In the genomic region with DNA sequence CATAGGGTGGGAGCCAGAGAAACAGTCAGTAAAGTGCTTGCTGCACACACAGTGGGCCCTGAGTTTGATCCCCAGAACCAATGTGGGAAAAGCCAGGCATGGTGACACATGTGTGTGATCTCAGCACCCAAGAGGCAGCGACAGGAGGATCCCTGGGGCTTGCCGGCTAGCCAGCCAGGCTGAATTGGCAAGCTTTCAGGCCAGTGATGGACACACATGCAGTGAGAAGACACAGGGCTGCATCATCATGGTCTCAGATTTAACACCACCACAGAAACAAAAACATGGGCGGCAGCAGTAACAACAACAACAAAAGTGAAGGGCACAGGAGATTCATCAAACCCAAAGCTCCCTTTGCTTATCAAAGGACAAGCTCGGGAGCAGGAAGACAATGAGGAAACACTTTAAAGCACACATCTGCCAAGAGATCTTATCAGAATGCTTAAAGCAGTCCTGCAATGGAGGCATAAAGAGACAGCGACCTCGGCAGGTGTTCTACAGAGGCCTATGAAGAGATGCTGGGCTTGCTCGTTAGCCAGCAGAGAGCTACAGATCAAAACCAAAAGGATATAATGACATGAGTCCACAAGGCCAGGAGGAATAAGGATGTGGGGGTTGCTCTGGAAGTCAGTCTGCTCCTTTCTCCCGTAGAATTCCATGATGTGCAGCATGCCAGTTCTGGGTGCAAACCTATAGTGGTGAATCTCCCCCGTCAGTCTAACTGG, we compare ENCODE assay signal across 33 mouse cellular contexts. TPM values are rescaled to one million over a fixed set of nuclear protein-coding genes. Genes with fewer than 3 reads are reported as not detected.
DNase-seq lines count a peak whose midpoint lies in the region; ATAC-seq and TF ChIP-seq lines count a peak whose summit lies in the region.
"Had no signal": no experiment of that assay in that cellular context is flagged by ENCODE, and none has a peak within 500 bp of the region (broad histone marks: within the 10 kb centered on the region; RNA-seq: fewer than 3 reads in every experiment).

No protein-coding gene starts in this region.

- no peaks in the 10 kb centered on the region for H3K36me3 ChIP-seq in forebrain, embryonic 14.5 days (ENCODE audit: control insufficient read depth, insufficient read depth, low read length)
- H3K36me3 ChIP-seq in forebrain, embryonic 12.5 days (replicated peaks) = no peaks in the 10 kb centered on the region
- H3K36me3 ChIP-seq: G1E; hindbrain, embryonic 12.5 days; intestine, embryonic 15.5 days; liver, embryonic 12.5 days; neural tube, embryonic 13.5 days; stomach, embryonic 15.5 days had no signal

- ATAC-seq in forebrain, embryonic 14.5 days = peak; percentile 29; the same call in 1 of the 2 replicates
- no peak for ATAC-seq in forebrain, embryonic 12.5 days (ENCODE audit: low FRiP score)
- no peak for ATAC-seq in frontal cortex, adult (ENCODE audit: low TSS enrichment)
- ATAC-seq: forebrain, postnatal 0 days; hindbrain, postnatal 0 days; intestine, embryonic 15.5 days; liver, embryonic 12.5 days; liver, postnatal 0 days; Patski had no signal

- 41% methylated on average over 9 of the region's 9 CpGs for WGBS in forebrain, embryonic 14.5 days
- WGBS in forebrain, embryonic 12.5 days = 45% methylated on average over 9 of the region's 9 CpGs

- no peaks in the 10 kb centered on the region for H3K4me1 ChIP-seq in forebrain, embryonic 14.5 days (ENCODE audit: control insufficient read depth, insufficient read depth, low read length)
- H3K4me1 ChIP-seq in forebrain, embryonic 12.5 days = no peaks in the 10 kb centered on the region

- H3K27ac ChIP-seq in forebrain, embryonic 14.5 days (ENCODE audit: low read depth, low read length) = peak overlapping the region; percentile 44; the same call in 1 of the 2 replicates
- H3K27ac ChIP-seq in forebrain, embryonic 12.5 days = no peak overlapping the region
- H3K27ac ChIP-seq: hindbrain, embryonic 12.5 days; hindbrain, postnatal 0 days; intestine, embryonic 15.5 days; kidney, postnatal 0 days; liver, embryonic 12.5 days; neural tube, embryonic 13.5 days; stomach, embryonic 15.5 days had no signal

- no peak for TF ChIP-seq CTCF in brain, embryonic 14.5 days (IDR thresholded peaks at IDR 0.05; ENCODE audit: borderline replicate concordance, extremely low read depth, insufficient read depth, insufficient read length)

- H3K9ac ChIP-seq in forebrain, embryonic 14.5 days (ENCODE audit: low read length) = no peak overlapping the region
- no peak overlapping the region for H3K9ac ChIP-seq in forebrain, embryonic 12.5 days
- H3K9ac ChIP-seq: forebrain, postnatal 0 days; hindbrain, embryonic 12.5 days; intestine, embryonic 15.5 days; liver, embryonic 12.5 days; liver, postnatal 0 days; neural tube, embryonic 13.5 days; stomach, embryonic 15.5 days had no signal

- no peak overlapping the region for H3K4me3 ChIP-seq in forebrain, embryonic 14.5 days (ENCODE audit: low read depth, low read length)
- no peak overlapping the region for H3K4me3 ChIP-seq in forebrain, embryonic 12.5 days (replicated peaks)
- H3K4me3 ChIP-seq: erythroblast, embryonic 14.5 days; hindbrain, embryonic 12.5 days; intestine, embryonic 15.5 days; liver, embryonic 12.5 days; neural tube, embryonic 13.5 days; stomach, embryonic 15.5 days had no signal

- H3K9me3 ChIP-seq in forebrain, embryonic 14.5 days (replicated peaks; ENCODE audit: control insufficient read depth, low read length) = no peaks in the 10 kb centered on the region
- H3K9me3 ChIP-seq in forebrain, embryonic 12.5 days = no peaks in the 10 kb centered on the region
- H3K9me3 ChIP-seq: G1E; hindbrain, embryonic 12.5 days; intestine, embryonic 15.5 days; liver, embryonic 12.5 days; neural tube, embryonic 13.5 days; stomach, embryonic 15.5 days had no signal

- no peak overlapping the region for H3K4me2 ChIP-seq in forebrain, embryonic 14.5 days (ENCODE audit: low read length)
- no peak overlapping the region for H3K4me2 ChIP-seq in forebrain, embryonic 12.5 days
- H3K4me2 ChIP-seq: heart, embryonic 11.5 days; hindbrain, embryonic 12.5 days; intestine, embryonic 15.5 days; liver, embryonic 12.5 days; neural tube, embryonic 13.5 days; stomach, embryonic 15.5 days had no signal

- no peak for TF ChIP-seq POLR2A in brain, embryonic 14.5 days (IDR thresholded peaks at IDR 0.05; ENCODE audit: borderline replicate concordance, extremely low read depth, insufficient read depth, insufficient read length, poor library complexity, severe bottlenecking)

- no peaks in the 10 kb centered on the region for H3K27me3 ChIP-seq in forebrain, embryonic 14.5 days (replicated peaks; ENCODE audit: control insufficient read depth, insufficient read depth, low read length)
- H3K27me3 ChIP-seq in forebrain, embryonic 12.5 days = peaks cover 7% of the 10 kb centered on the region; the same call in 1 of the 2 replicates
- H3K27me3 ChIP-seq: stomach, embryonic 15.5 days had no signal

- DNase-seq in adrenal gland, postnatal 10 days = peak; percentile 34
- no peak for DNase-seq in adrenal gland, adult 18-20 months (ENCODE audit: low spot score in 2 of 2)
- peak; percentile 29 for DNase-seq in forebrain, embryonic 14.5 days (ENCODE audit: low spot score)
- peak; percentile 68 for DNase-seq in brain, embryonic 14.5 days (ENCODE audit: low read depth)
- peak; percentile 64 for DNase-seq in thymus, postnatal 14 days
- DNase-seq in ovary, postnatal 10 days (ENCODE audit: low spot score) = no peak
- DNase-seq: cerebellum, adult 18-20 months; cerebellum, postnatal 14 days; forebrain, postnatal 0 days; gastrocnemius, postnatal 25 days; heart, adult 11 months; heart, postnatal 36 days; kidney, adult 8-10 months; kidney, postnatal 4 days; layer of hippocampus, postnatal 36 days; left cerebral cortex, postnatal 4 days; liver, postnatal 0 days; lung, postnatal 36 days; retina, postnatal 1 day; right cerebral cortex, postnatal 25 days had no signal

RNA-seq across cellular contexts. Expression of gene Grpel1, which starts 18.5 kb away (rescaled TPM):
- total RNA-seq in adrenal gland, postnatal 10 days (2021) = 100 to 1,000 TPM; 101 to 103 TPM
- total RNA-seq in adrenal gland, adult 18-20 months (2021) = 10 to 100 TPM; 76.2 to 79.3 TPM
- polyA plus RNA-seq in forebrain, embryonic 14.5 days (2014; fragmentation: Nextera tagmentation; extraction: Ambion mirVana) = 53.8 and 58.5 TPM in 2 replicates
- 46.6 and 48.5 TPM in 2 replicates for polyA plus RNA-seq in forebrain, embryonic 12.5 days (2016; fragmentation: Nextera tagmentation; extraction: Ambion mirVana)
- 21.4 and 21.9 TPM in 2 replicates for polyA plus RNA-seq in brain, embryonic 14.5 days (2012; rRNA removed)

RNA-seq across cellular contexts. Expression of gene Tada2b, which starts 37.8 kb away (rescaled TPM):
- 10 to 100 TPM; 32.6 to 34.8 TPM for total RNA-seq in adrenal gland, postnatal 10 days (2021)
- 10 to 100 TPM; 35.0 to 39.6 TPM for total RNA-seq in adrenal gland, adult 18-20 months (2021)
- polyA plus RNA-seq in forebrain, embryonic 14.5 days (2014; fragmentation: Nextera tagmentation; extraction: Ambion mirVana) = 4.8 and 5.3 TPM in 2 replicates
- polyA plus RNA-seq in forebrain, embryonic 12.5 days (2016; fragmentation: Nextera tagmentation; extraction: Ambion mirVana) = 3.0 and 3.2 TPM in 2 replicates
- polyA plus RNA-seq in brain, embryonic 14.5 days (2012; rRNA removed) = 16.9 and 19.8 TPM in 2 replicates

RNA-seq across cellular contexts. Expression of gene Ccdc96, which starts 38.1 kb away (rescaled TPM):
- total RNA-seq in adrenal gland, postnatal 10 days (2021) = under 1 TPM; 0.15 to 0.36 TPM
- under 1 TPM; 0.17 to 0.45 TPM for total RNA-seq in adrenal gland, adult 18-20 months (2021)
- polyA plus RNA-seq in forebrain, embryonic 14.5 days (2014; fragmentation: Nextera tagmentation; extraction: Ambion mirVana) = 2.5 and 2.8 TPM in 2 replicates
- 4.8 and 4.9 TPM in 2 replicates for polyA plus RNA-seq in forebrain, embryonic 12.5 days (2016; fragmentation: Nextera tagmentation; extraction: Ambion mirVana)
- 2.1 and 3.4 TPM in 2 replicates for polyA plus RNA-seq in brain, embryonic 14.5 days (2012; rRNA removed)

RNA-seq across cellular contexts. Expression of gene Sorcs2, which starts 48.4 kb away (rescaled TPM):
- total RNA-seq in adrenal gland, postnatal 10 days (2021) = 10 to 100 TPM; 11.4 to 14.6 TPM
- 10 to 100 TPM; 14.2 to 30.4 TPM for total RNA-seq in adrenal gland, adult 18-20 months (2021)
- 5.1 and 6.6 TPM in 2 replicates for polyA plus RNA-seq in forebrain, embryonic 14.5 days (2014; fragmentation: Nextera tagmentation; extraction: Ambion mirVana)
- polyA plus RNA-seq in forebrain, embryonic 12.5 days (2016; fragmentation: Nextera tagmentation; extraction: Ambion mirVana) = 10.4 and 11.0 TPM in 2 replicates
- polyA plus RNA-seq in brain, embryonic 14.5 days (2012; rRNA removed) = 16.7 and 29.0 TPM in 2 replicates
- polyA plus RNA-seq: erythroblast, embryonic 14.5 days had no signal

Comparison
In these comparisons a context has a peak if more than half of its experiments do, and no peak if none do; other contexts are left out.
1. DNase-seq: peak in adrenal gland, postnatal 10 days (single experiment), forebrain, embryonic 14.5 days (single experiment), brain, embryonic 14.5 days (single experiment) and thymus, postnatal 14 days (single experiment); none in adrenal gland, adult 18-20 months (0 of 2) and ovary, postnatal 10 days (single experiment).